Mouse (Mus musculus): ENCODE data around the gene 2010300C02Rik.

The 2010300C02Rik gene

DNA sequence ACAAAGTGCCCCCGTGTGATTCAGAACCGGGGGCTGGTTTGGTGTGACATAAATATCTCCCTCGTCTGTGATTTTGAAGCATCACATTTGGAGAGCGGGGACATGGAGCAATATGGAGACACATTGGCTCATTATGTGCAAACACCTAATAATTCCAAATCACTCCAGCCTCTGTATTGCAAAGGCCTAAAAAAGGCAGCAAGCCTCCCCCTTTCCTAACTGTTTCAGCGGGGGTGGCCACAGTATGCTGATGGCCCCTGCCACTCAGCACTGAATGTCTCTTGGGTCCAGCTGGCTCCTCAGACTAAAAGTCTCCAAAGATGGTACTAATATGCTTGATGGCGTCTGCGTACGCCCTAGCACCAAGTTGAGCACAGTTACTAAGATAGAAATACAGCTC lies 45.6 kb downstream of the 2010300C02Rik start:
- in situ Hi-C loops (cut with MboI, MseI) = no loop called here

DNA sequence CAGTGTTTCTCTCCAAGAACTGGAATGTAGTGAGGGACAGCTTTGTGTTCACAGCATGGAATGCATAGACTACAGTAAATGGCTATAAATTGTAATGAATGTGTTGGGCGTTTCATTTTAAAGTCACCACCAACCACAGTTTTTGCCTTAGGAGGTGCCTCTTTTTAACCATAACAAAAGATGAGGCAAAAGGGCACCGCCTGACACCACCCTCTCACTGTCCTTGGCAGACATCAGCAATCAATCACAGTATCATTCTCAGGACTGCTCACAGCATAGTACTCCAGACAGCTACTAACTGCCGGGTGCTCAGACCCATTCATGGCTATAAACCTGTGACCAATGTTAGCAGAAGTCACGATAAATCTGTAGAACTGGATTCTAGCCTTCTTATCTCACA lies 48.6 kb downstream of the 2010300C02Rik start:
- in situ Hi-C loops (cut with MboI, MseI) = no loop called here

DNA sequence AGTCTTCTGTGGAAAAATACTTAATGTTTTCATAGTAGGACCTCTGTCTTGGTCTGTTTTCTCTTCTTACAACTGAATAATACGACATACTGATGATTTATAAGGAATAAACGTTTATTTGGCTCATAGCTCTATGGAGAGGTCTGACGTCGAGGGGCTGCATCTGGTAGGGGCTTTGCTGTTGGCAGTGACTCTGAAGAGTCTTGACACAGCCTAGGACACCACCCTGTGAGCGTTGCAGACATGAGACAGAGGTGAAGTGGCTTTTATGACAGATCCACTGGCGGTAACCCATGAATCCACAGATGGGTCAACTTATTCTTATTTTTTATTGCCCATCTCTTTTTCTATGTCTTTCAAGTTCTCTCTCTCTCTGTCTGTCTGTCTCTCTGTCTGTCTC lies 52.5 kb downstream of the 2010300C02Rik start:
- in situ Hi-C loops (cut with MboI, MseI) = no loop called here

DNA sequence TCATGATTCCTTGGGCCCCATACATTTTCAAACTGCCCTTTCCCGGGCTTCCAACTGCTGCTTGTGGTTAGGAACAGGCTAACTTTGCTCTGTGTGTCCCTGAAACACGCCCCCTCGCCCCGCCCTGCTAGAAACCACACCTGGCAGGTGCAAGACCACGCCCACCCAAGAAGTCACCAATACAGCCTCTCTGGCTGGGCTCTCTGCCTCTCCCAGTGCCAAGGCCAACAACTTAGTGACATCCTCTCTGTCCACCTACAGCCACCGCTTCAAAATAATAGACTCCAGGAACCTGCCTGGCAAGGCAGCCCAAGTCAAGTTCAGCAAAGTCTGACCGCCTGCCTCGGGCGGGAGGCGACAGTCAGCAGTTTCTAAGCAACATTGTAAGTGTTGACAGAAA lies 53.3 kb downstream of the 2010300C02Rik start:
- in situ Hi-C loops (cut with MboI, MseI) = no loop called here

- in situ Hi-C loops (cut with MboI, MseI) = no loop called here
These were observed 54.2 kb downstream of the 2010300C02Rik start for GRCm38 (mm10) chr1:37665539-37666323.

- in situ Hi-C loops (cut with MboI, MseI) = no loop called here
These were observed 55.4 kb downstream of the 2010300C02Rik start for GRCm38 (mm10) chr1:37664496-37664895.

- in situ Hi-C loops (cut with MboI, MseI) = no loop called here
These were observed 56.3 kb downstream of the 2010300C02Rik start for GRCm38 (mm10) chr1:37663606-37664005.

GRCm38 (mm10) chr1:37656017-37656416 lies 63.9 kb downstream of the 2010300C02Rik start:
- in situ Hi-C loops (cut with MboI, MseI) = no loop called here

- in situ Hi-C loops (cut with MboI, MseI) = no loop called here
These were observed 65.9 kb downstream of the 2010300C02Rik start for GRCm38 (mm10) chr1:37653992-37654391.

DNA sequence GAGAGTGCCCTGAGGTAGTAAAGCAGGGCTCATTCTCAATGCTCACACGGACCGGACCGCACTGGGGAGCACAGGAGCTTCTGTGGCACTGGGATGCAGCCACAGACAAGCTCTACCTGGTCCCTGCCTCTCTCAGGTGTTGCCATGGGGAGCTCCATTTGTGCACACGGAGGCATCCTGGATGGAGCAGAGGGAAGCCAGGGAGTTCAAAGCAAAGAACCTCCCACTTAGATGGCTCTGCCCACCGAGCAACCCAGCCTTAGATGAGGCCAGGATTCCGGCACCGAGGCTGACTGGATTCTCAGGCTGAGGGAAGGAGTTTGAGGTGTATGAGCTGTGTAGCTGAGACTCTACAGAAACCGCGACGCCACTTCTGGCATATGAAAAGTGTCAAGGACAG lies 72.8 kb downstream of the 2010300C02Rik start:
- in situ Hi-C loops (cut with MboI, MseI) = no loop called here

DNA sequence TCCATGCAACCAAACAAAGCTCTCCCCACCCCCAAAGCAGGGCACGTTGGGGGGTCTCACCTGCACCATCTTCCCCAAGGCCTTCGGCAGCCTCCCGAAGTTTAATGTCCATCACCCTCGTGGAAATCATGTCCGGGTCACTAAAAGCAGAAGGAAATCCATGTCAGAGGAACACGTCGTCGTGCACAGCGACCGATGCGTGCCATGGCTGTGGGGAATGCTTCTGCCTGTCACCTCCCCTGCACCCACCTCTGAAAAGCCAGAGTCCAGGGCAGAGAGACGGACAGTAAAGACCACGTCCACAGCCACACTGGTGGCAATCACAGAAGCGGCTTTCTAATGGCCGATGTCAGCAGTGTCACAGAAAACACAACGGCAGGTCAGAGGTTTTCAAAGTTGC lies 75.4 kb downstream of the 2010300C02Rik start:
- in situ Hi-C loops (cut with MboI, MseI) = no loop called here

DNA sequence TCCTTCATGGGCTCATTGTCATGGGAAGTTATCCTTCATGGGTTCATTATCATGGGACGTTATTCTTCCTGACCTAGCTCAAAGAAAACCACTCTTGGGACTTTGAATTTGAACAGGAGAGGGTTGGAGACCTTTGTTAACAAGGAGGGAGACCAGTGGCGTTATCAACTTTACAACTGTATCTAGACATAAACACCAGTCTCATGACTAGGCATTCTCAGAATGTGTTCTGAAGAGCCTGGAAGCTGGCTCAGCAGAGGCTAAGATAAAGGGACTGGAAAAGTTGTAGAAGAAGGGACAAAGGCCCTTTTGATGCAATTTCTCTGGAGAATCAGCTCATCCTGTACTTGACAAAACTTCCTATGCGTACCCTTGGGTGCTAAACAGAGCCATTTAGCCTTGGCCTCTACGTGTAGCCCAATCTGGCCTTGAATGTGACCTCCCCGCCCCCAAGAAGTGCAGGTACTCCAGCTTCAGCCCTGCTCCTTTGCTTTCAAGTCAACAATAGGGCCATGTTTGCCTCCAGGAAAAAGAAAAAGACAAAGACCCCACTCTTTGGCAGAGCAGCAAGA lies 76.0 kb downstream of the 2010300C02Rik start:
- in situ Hi-C loops (cut with MboI, MseI) = no loop called here

GRCm38 (mm10) chr1:37641361-37641760 lies 78.5 kb downstream of the 2010300C02Rik start:
- in situ Hi-C loops (cut with MboI, MseI) = no loop called here

DNA sequence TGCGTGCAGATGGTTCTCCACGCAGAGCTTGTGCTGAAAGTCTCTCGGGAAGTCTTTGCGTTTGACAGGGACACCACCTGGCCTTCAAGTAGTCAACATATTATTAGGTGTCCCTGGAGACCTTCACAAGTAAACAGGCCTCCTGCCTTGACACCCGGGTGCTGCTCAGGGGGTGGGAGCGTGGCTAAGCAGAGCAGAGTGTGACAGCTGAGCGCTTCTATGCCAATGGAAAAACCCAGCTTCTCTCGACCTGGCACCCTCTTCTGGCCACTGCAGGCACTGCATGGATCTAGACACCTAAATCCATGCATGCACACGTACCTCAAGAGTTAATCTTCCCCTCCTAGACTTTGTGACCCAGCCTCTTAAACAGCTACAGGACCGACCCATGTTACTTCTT lies 80.8 kb downstream of the 2010300C02Rik start:
- in situ Hi-C loops (cut with MboI, MseI) = loop anchor here in 1 of 2 experiments (5.0 kb wide), 1 partner anchor 372 kb away; no protein-coding TSS in a partner anchor

DNA sequence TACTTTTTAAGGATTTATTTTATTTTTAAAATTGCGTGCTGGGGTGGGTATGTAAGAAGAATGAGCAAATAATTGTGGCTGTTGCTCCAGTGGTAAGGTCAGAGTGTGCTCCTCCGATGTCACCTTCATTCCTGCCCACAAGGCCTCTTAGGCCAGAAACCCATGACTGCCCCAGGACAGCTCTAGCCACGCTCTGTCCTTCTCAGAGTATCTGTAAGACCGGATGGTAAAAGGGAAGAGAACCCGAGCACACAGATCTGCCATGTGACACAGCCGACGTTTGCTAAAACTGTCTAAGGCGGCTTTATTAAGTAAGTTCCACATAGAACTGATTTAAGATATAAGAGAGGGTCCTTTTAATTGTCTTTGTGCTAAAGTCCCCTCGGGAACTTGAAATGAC lies 81.3 kb downstream of the 2010300C02Rik start:
- in situ Hi-C loops (cut with MboI, MseI) = loop anchor here in 1 of 2 experiments (5.0 kb wide), 1 partner anchor 371 kb away; no protein-coding TSS in a partner anchor

GRCm38 (mm10) chr1:37637571-37637970 lies 82.3 kb downstream of the 2010300C02Rik start:
- in situ Hi-C loops (cut with MboI, MseI) = loop anchor here in 1 of 2 experiments (5.0 kb wide), 1 partner anchor 370 kb away; no protein-coding TSS in a partner anchor

DNA sequence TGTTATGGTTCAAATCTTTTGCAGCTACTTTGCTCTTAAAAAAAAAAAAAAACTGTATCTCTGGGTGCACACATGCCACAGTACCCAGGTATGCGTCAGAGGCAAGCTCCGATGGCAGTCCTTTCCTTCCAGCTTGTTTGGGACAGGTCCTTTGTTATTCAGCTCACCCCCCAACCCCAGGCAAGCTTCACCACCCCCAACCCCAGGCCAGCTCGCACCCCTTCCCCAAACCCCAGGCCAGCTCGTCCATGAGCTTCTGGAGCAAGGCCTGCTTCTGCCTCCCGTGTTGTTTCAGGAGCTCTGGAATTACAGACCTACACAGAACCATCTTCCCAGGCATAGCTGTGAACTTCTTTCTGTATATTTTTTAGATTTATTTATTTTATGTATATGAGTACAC lies 83.1 kb downstream of the 2010300C02Rik start:
- in situ Hi-C loops (cut with MboI, MseI) = loop anchor here in 1 of 2 experiments (5.0 kb wide), 1 partner anchor 370 kb away; no protein-coding TSS in a partner anchor

GRCm38 (mm10) chr1:37636169-37636568 lies 83.7 kb downstream of the 2010300C02Rik start:
- in situ Hi-C loops (cut with MboI, MseI) = loop anchor here in 1 of 2 experiments (5.0 kb wide), 1 partner anchor 369 kb away; no protein-coding TSS in a partner anchor

DNA sequence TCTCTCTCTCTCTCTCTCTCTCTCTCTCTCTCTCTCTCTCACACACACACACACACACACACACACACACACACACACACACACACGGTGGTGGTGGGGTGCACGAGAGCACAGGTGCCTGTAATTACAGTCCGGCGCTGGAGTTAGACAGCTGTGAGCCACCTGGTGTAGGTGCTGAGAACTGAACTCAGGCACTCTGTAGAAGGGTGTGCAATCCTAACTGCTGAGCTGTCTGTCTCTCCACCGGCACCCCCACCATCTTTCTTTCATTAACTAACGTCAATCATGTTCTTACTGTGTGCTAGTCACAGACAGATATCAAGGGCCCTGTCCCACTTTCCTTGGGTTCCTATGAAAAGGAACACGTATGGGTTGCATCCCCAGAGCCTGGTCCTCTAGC lies 84.2 kb downstream of the 2010300C02Rik start:
- in situ Hi-C loops (cut with MboI, MseI) = loop anchor here in 1 of 2 experiments (5.0 kb wide), 1 partner anchor 368 kb away; no protein-coding TSS in a partner anchor

- in situ Hi-C loops (cut with MboI, MseI) = loop anchor here (5.0 kb wide), 5 partner anchors 77 to 367 kb away; no protein-coding TSS in a partner anchor
These were observed 85.2 kb downstream of the 2010300C02Rik start for GRCm38 (mm10) chr1:37634658-37635057.

DNA sequence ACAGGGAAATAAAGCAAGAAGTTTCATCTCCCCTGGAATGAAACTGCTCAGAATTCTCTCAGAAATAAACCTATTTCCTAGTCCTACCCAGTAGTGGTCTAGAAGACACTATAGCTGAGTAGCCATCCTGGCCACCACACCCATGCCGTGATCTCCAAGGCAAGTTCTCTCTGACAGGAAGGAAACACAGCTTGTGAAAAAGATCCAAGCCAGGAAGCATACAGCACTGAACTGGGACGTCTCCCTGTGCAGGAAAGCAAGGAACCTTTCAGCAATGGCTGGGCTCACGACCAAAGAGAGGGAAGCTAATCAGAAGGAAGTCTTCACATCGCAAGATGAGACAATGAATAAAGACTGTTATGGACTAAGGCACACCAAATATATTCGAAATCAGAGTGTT lies 86.4 kb downstream of the 2010300C02Rik start:
- in situ Hi-C loops (cut with MboI, MseI) = loop anchor here (5.0 kb wide), 4 partner anchors 76 to 361 kb away; no protein-coding TSS in a partner anchor

DNA sequence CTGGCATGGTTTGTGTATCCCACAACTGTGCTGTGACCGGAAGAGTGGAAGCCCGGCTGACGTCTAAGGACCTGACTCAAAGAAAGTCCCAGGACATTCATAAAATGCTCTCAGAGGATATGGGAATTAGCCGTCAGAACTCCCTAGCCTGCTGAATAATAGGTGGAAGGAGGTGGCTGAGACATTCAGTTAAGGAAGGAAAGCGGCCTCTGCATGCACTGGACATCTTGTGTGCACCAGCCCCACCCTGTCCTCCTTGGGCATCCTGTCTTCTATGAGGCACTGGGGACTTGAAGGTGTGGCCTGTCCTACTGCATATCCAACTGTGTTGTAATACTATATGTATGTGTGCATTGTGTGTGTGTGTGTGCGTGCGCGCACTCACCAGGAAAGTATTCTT lies 87.5 kb downstream of the 2010300C02Rik start:
- in situ Hi-C loops (cut with MboI, MseI) = loop anchor here (5.0 kb wide), 4 partner anchors 75 to 360 kb away; no protein-coding TSS in a partner anchor

Data from T-helper 17 cell (primary cell).